Mouse (Mus musculus): ENCODE measurements around the gene Ildr2. TPM values are rescaled to one million over a fixed set of nuclear protein-coding genes. Genes with fewer than 3 reads are reported as not detected.

Ildr2 gene
- polyA plus RNA-seq, 1 experiment from 2014 or later, result 3.2 TPM

- Histone ChIP-seq H3K27ac (ENCODE audit: low read length) (peak overlapping the region; percentile 58; the same call in 1 of the 2 replicates), H3K9ac (replicated peaks; ENCODE audit: low read depth, low read length) (no peak overlapping the region), H3K27me3 (replicated peaks; ENCODE audit: control insufficient read depth, insufficient read depth, low read length) (no peaks in the 10 kb centered on the region), H3K4me1 (replicated peaks; ENCODE audit: control insufficient read depth, insufficient read depth, low read length) (peaks cover 60% of the 10 kb centered on the region), H3K4me2 (ENCODE audit: low read length) (peak overlapping the region; percentile 4; the same call in 1 of the 2 replicates), H3K9me3 (ENCODE audit: control insufficient read depth, low read length) (no peaks in the 10 kb centered on the region), H3K36me3 (ENCODE audit: control insufficient read depth, insufficient read depth) (no peaks in the 10 kb centered on the region), H3K4me3 (replicated peaks; ENCODE audit: low read length) (no peak overlapping the region)
- WGBS, result 5% methylated on average over 1 of the region's 1 CpGs
- ATAC-seq, result no peak
Observed at GRCm38 (mm10) chr1:166281287-166281686, 27.3 kb downstream of the Ildr2 start.

DNA sequence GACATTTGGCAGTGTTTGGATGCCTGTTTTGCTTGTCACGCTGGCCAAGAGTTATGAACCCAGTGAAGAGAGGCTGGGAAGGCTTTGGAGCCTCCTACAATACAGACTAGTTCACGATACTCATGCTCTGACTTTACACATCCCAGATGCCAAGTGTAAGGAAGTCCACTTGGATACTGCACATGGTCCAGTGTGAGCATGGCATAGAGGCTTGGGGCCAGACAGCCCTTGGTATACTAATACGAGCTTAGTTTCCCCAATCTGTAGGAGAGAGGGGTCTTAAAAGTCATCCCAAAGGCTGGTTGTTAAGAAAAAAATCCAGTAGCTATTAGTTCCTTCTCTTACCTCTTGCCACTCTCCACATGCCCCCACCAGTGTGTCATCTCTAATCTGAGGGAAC is 27.9 kb downstream of the Ildr2 start:
- Histone ChIP-seq H3K9me3 (ENCODE audit: control insufficient read depth, low read length) (no peaks in the 10 kb centered on the region), H3K9ac (replicated peaks; ENCODE audit: low read depth, low read length) (no peak overlapping the region), H3K4me2 (ENCODE audit: low read length) (no peak overlapping the region), H3K27me3 (replicated peaks; ENCODE audit: control insufficient read depth, insufficient read depth, low read length) (no peaks in the 10 kb centered on the region), H3K4me3 (replicated peaks; ENCODE audit: low read length) (no peak overlapping the region), H3K36me3 (ENCODE audit: control insufficient read depth, insufficient read depth) (no peaks in the 10 kb centered on the region), H3K4me1 (replicated peaks; ENCODE audit: control insufficient read depth, insufficient read depth, low read length) (peaks cover 63% of the 10 kb centered on the region), H3K27ac (ENCODE audit: low read length) (0 out of 2 replicates have a peak overlapping the region, but pooled peaks have one; percentile 26)
- WGBS, result 21% methylated on average over 3 of the region's 3 CpGs
- ATAC-seq, result no peak

DNA sequence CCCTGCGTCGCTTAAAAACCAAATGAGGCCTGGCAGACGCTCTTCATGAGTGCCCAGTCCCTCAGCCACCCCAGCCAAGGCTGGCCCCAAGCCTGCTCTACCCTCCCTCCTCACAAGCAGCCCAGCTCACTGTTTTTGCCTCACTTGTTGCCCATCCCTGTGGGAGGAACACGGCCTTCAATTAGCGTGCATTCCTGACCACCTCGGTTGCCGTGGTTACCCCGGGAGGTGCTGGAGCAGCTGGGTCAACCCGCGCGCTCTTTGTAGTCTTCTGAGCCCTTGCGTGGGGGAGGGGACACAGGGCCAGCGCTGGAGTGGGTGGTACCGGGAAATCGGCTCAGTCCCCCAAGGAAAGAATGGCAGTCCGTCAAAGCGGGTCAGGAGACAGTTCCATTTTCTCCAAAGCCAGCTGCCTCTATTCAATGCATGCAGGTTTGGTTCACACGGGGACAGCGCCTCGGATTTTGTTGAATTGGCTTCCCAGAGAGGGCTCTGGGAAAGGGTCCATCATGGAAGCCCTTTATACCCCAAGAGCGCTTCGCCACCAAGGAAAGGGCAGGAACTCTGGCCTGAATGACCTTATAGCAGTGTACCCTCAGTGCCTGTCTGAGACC is 28.8 kb downstream of the Ildr2 start:
- Histone ChIP-seq H3K36me3 (ENCODE audit: control insufficient read depth, insufficient read depth) (no peaks in the 10 kb centered on the region), H3K27ac (ENCODE audit: low read length) (peak overlapping the region; percentile 58), H3K9ac (replicated peaks; ENCODE audit: low read depth, low read length) (peak overlapping the region; percentile 2; the same call in 1 of the 2 replicates), H3K4me2 (ENCODE audit: low read length) (peak overlapping the region; percentile 37), H3K27me3 (replicated peaks; ENCODE audit: control insufficient read depth, insufficient read depth, low read length) (no peaks in the 10 kb centered on the region), H3K4me1 (replicated peaks; ENCODE audit: control insufficient read depth, insufficient read depth, low read length) (peaks cover 63% of the 10 kb centered on the region), H3K9me3 (ENCODE audit: control insufficient read depth, low read length) (no peaks in the 10 kb centered on the region), H3K4me3 (replicated peaks; ENCODE audit: low read length) (no peak overlapping the region; the same call in 1 of the 2 replicates)
- WGBS, result 1% methylated on average over 22 of the region's 22 CpGs
- peak; percentile 83 for ATAC-seq

- H3K27me3 ChIP-seq (replicated peaks; ENCODE audit: control insufficient read depth, insufficient read depth, low read length), result no peaks in the 10 kb centered on the region
- no peak overlapping the region for H3K4me3 ChIP-seq (replicated peaks; ENCODE audit: low read length)
- H3K27ac ChIP-seq (ENCODE audit: low read length), result peak overlapping the region; percentile 58; the same call in 1 of the 2 replicates
- no peaks in the 10 kb centered on the region for H3K9me3 ChIP-seq (ENCODE audit: control insufficient read depth, low read length)
- no peaks in the 10 kb centered on the region for H3K36me3 ChIP-seq (ENCODE audit: control insufficient read depth, insufficient read depth)
- H3K4me2 ChIP-seq (ENCODE audit: low read length), result no peak overlapping the region
- ATAC-seq, result no peak
- H3K9ac ChIP-seq (replicated peaks; ENCODE audit: low read depth, low read length), result no peak overlapping the region
- peaks cover 62% of the 10 kb centered on the region for H3K4me1 ChIP-seq (replicated peaks; ENCODE audit: control insufficient read depth, insufficient read depth, low read length)
- 37% methylated on average over 6 of the region's 6 CpGs for WGBS
Observed at GRCm38 (mm10) chr1:166283451-166283850, 29.5 kb downstream of the Ildr2 start.

GRCm38 (mm10) chr1:166284390-166284789 is 30.5 kb downstream of the Ildr2 start:
- Histone ChIP-seq H3K36me3 (ENCODE audit: control insufficient read depth, insufficient read depth) (no peaks in the 10 kb centered on the region), H3K27me3 (replicated peaks; ENCODE audit: control insufficient read depth, insufficient read depth, low read length) (no peaks in the 10 kb centered on the region), H3K4me2 (ENCODE audit: low read length) (0 out of 2 replicates have a peak overlapping the region, but pooled peaks have one; percentile 8), H3K27ac (ENCODE audit: low read length) (peak overlapping the region; percentile 69), H3K4me1 (replicated peaks; ENCODE audit: control insufficient read depth, insufficient read depth, low read length) (peaks cover 53% of the 10 kb centered on the region), H3K4me3 (replicated peaks; ENCODE audit: low read length) (no peak overlapping the region), H3K9me3 (ENCODE audit: control insufficient read depth, low read length) (no peaks in the 10 kb centered on the region), H3K9ac (replicated peaks; ENCODE audit: low read depth, low read length) (no peak overlapping the region)
- 50% methylated on average over 8 of the region's 8 CpGs for WGBS
- no peak for ATAC-seq

- ATAC-seq, result no peak
- Histone ChIP-seq H3K27ac (ENCODE audit: low read length) (peak overlapping the region; percentile 62), H3K4me3 (replicated peaks; ENCODE audit: low read length) (no peak overlapping the region), H3K36me3 (ENCODE audit: control insufficient read depth, insufficient read depth) (no peaks in the 10 kb centered on the region), H3K27me3 (replicated peaks; ENCODE audit: control insufficient read depth, insufficient read depth, low read length) (no peaks in the 10 kb centered on the region), H3K9me3 (ENCODE audit: control insufficient read depth, low read length) (no peaks in the 10 kb centered on the region), H3K9ac (replicated peaks; ENCODE audit: low read depth, low read length) (no peak overlapping the region), H3K4me1 (replicated peaks; ENCODE audit: control insufficient read depth, insufficient read depth, low read length) (peaks cover 39% of the 10 kb centered on the region), H3K4me2 (ENCODE audit: low read length) (peak overlapping the region; percentile 17)
- WGBS, result 36% methylated on average over 9 of the region's 9 CpGs
Observed at GRCm38 (mm10) chr1:166286231-166286630, 32.3 kb downstream of the Ildr2 start.

DNA sequence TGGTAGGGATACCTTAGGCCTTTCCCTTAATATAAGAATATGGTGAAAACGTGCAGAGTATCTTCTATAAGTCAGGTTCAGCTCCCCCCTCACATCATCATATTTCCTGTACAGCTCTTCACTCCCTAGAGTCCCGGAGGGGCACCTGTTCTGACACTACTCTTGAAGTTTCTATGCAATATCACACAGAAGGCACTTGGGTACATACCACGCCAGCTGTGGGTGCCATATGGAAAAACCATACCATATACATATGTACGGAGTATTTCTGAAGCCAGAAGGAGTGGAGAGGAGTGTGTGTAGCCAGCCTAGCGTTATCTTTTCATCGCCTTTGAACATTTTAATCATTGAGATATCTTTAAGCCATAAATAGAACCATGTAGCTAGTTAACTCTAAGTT is 36.6 kb downstream of the Ildr2 start:
- ATAC-seq, result peak; percentile 34; the same call in 1 of the 2 replicates
- Histone ChIP-seq H3K4me3 (replicated peaks; ENCODE audit: low read length) (no peak overlapping the region), H3K4me1 (replicated peaks; ENCODE audit: control insufficient read depth, insufficient read depth, low read length) (peaks cover 14% of the 10 kb centered on the region), H3K27ac (ENCODE audit: low read length) (no peak overlapping the region), H3K9me3 (ENCODE audit: control insufficient read depth, low read length) (no peaks in the 10 kb centered on the region), H3K9ac (replicated peaks; ENCODE audit: low read depth, low read length) (no peak overlapping the region), H3K27me3 (replicated peaks; ENCODE audit: control insufficient read depth, insufficient read depth, low read length) (no peaks in the 10 kb centered on the region), H3K4me2 (ENCODE audit: low read length) (no peak overlapping the region), H3K36me3 (ENCODE audit: control insufficient read depth, insufficient read depth) (no peaks in the 10 kb centered on the region)
- 77% methylated on average over 6 of the region's 6 CpGs for WGBS

DNA sequence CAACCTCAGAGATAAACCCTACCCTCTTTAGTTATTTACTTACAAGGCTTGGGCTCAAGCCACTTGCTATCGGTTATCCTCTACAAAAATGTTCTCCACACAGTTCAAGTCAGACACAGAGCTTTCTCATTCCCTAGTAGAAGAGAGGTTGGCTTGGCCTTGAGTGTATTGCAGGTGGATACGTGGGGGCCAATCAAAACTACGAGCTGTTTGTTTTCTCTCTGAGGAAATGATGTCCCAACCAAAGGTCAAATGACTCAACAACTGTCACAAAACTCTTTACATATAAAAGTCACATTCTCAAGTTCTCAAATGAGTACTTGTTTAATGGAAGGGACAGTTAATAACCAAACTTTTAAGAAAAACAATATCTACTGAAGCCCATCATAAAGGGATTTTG is 39.1 kb downstream of the Ildr2 start:
- no peak overlapping the region for H3K4me2 ChIP-seq (ENCODE audit: low read length)
- H3K9me3 ChIP-seq (ENCODE audit: control insufficient read depth, low read length), result no peaks in the 10 kb centered on the region
- 96% methylated on average over 3 of the region's 3 CpGs for WGBS
- no peak for ATAC-seq
- H3K4me1 ChIP-seq (replicated peaks; ENCODE audit: control insufficient read depth, insufficient read depth, low read length), result peaks cover 7% of the 10 kb centered on the region
- no peak overlapping the region for H3K27ac ChIP-seq (ENCODE audit: low read length)
- H3K36me3 ChIP-seq (ENCODE audit: control insufficient read depth, insufficient read depth), result no peaks in the 10 kb centered on the region
- H3K4me3 ChIP-seq (replicated peaks; ENCODE audit: low read length), result no peak overlapping the region
- H3K9ac ChIP-seq (replicated peaks; ENCODE audit: low read depth, low read length), result no peak overlapping the region
- no peaks in the 10 kb centered on the region for H3K27me3 ChIP-seq (replicated peaks; ENCODE audit: control insufficient read depth, insufficient read depth, low read length)

GRCm38 (mm10) chr1:166295548-166295947 is 41.6 kb downstream of the Ildr2 start:
- Histone ChIP-seq H3K27ac (ENCODE audit: low read length) (no peak overlapping the region), H3K9ac (replicated peaks; ENCODE audit: low read depth, low read length) (no peak overlapping the region), H3K4me1 (replicated peaks; ENCODE audit: control insufficient read depth, insufficient read depth, low read length) (peaks cover 7% of the 10 kb centered on the region), H3K4me2 (ENCODE audit: low read length) (no peak overlapping the region), H3K27me3 (replicated peaks; ENCODE audit: control insufficient read depth, insufficient read depth, low read length) (no peaks in the 10 kb centered on the region), H3K36me3 (ENCODE audit: control insufficient read depth, insufficient read depth) (no peaks in the 10 kb centered on the region), H3K9me3 (ENCODE audit: control insufficient read depth, low read length) (no peaks in the 10 kb centered on the region), H3K4me3 (replicated peaks; ENCODE audit: low read length) (no peak overlapping the region)
- WGBS, result 59% methylated on average over 7 of the region's 7 CpGs
- ATAC-seq, result no peak

All from forebrain, embryonic 16.5 days (tissue).